Mouse (Mus musculus) heart, postnatal 4 days (tissue): ENCODE data around the gene Cpne7. TPM values are rescaled to one million over a fixed set of nuclear protein-coding genes. Genes with fewer than 3 reads are reported as not detected.

Experiments used
- DNase-seq: peaks from one replicate; pipeline ENCODE4 v3.0.0; 2021
- total RNA-seq, 2 experiments: library from RNA; stranded (reverse); gene quantifications; 2 replicates each; pipeline ENCODE4 v1.2.3; 2021

The Cpne7 gene
- total RNA-seq, 2 experiments from 2014 or later: 0.14 to 0.16 TPM

DNA sequence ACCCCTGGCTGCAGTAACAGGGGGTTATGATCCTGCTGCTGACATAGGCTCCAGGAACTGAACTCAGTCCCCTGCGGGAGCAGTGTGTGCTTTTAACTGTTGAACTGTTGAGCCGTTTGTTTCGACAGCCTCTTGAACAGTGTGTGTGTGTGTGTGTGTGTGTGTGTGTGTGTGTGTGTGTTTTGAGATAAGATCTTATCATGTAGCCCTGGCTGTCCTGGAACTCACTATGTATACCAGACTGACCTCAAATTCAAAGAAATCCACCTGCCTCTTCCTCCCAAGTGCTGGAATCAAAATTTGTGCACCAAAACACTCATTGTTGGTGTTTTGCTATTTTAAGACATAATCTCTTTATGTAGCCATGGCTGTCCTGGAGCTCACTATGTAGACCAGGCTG is 2.5 kb upstream of the Cpne7 start:
- DNase-seq: no peak

DNA sequence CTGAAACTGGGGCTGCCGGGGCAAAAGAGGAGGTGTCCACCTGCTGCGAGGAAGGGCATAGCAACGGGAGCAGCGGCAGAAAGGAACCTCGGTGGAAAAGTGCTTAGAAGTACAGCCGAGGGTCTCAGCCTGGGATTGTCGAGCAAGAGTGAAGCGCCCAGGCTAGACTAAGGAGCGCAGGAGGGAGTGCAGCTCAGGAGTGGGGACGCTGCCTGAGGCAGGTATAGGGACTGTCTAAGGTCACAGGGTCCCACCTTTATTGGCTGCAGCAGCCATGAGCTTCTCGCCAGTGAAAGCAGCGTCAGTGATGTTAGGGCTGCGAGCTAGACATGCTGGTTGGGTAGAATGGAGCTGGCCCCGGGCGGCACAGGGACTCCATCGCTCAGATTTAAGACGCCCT is 570 bp downstream of the Cpne7 start:
- no peak for DNase-seq

DNA sequence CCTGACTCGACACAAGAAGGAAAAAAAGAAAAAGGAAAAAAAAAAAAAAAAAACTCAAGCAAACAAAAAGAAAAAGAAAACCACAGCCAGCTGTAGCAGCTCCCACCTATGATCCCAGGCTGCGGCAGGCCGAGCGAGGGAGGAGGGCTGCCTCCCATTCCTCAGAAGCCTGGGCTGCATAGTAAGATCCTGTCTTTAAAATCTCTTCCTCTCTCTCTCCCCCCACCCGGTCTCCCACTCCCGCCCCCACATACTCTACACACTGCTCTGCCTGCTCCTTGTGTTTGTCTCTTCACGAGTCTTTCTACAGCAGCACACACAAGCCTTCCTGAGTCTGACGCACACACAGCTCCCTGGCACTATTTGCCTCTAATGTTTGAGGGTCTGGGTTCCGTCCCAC is 4.9 kb downstream of the Cpne7 start:
- no peak for DNase-seq

DNA sequence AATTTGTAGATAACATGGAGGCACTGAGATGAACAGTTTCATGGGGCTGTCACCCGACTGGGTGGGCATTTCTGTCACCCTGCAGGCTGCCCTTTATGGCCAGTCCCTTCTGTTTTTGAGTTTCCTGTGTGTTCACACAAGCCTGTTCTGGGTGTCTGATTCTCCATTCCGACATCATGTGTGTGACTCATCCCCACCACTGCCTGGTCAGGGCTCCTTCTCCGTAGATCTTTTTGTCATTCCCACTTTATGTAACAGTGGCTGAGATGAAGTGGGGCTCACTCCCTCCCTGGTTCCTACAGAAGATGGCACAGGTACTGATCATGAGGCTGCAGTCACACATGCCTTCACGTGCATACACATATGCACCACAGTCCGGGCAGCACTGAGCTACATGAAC is 5.5 kb downstream of the Cpne7 start:
- no peak for DNase-seq

DNA sequence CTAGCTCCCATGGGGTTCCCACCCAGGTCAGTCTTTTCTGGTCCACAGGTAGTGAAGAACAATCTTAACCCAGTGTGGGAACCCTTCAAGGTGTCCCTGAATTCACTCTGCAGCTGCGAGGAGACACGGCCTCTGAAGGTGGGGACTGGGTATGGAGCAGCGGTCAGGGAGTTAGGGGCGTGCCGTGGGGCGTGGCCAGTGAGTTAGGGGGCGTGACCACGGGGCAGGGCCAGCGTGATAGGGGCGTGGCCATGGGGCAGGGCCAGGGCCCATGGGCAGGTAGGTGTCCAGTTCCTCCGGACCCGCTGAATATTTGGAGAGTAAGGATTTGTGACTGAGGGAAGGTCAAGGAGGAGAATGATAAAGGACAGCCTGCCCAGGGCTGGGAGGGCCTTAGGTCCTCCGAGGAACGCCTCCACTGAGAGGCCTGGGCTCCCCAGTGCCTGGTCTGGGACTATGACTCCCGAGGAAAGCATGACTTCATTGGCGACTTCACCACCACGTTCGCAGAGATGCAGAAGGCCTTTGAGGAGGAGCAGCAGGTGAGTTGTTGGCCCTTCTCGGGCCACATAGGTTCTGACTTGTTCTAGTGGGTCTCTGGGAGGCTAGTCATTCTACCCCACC is 9.1 kb downstream of the Cpne7 start:
- DNase-seq: peak; percentile 56

DNA sequence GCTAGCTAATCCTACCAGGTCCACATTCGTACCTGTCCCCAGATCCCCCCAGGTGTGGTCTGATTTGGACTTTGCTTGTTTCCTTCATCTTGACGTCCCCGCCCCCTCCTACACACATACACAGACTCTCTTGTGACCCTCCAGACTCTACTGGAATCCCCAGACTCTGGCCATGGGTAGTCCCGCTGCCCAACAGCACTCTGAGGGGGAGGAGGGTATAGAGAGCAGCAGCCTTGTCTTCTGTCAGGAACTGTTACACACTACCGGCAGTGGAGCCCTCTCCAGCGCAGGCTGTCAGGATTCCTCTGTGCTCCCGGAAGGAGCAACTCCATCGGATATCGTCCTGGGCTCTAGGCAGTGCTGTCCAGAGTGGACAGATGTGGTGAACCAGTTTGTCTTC is 13.9 kb downstream of the Cpne7 start:
- DNase-seq: no peak

DNA sequence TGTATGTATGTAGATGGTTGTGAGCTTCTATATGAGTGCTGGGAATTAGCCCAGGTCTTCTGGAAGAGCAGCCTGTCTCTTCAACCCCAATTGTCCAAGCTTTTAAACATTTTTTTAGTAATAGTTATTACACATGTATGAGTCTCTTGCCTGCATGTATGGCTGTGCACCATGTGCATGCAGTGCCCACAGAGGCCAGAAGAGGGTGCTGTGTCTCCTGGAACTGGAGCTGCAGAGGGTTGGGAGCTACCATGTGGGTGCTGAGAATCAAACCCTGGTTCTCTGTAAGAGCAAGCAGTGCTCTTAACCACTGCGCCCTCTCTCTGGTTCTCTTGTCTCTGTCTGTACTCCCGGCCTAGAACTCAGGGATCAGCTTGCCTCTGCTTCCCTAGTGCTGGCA is 15.8 kb downstream of the Cpne7 start:
- DNase-seq: no peak

DNA sequence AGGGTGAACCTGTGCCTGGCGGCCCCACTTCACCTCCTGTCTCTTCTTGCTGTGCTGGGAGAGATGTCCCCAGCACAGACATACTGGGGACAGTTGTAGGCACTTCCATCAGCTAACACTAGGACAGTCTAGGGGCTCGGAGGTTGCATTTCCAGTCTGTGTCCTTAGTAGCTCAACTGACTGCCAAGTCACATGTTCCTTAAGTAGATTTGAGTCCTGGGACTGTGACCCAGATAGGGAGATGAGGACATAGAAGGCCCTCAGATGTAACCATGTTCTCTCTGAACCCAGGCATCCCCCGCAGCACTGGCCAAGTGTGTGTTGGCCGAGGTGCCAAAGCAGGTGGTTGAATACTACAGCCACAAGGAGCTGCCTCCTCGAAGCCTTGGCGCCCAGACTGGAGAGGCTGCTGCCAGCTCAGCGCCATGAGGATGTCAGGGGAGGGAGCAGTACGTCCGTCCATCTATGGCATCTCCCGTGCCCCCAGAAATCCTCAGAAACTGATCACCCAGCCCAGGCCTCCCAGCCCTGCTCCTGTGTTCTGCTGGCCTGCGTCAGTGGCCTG is 17.1 kb downstream of the Cpne7 start:
- DNase-seq: no peak

DNA sequence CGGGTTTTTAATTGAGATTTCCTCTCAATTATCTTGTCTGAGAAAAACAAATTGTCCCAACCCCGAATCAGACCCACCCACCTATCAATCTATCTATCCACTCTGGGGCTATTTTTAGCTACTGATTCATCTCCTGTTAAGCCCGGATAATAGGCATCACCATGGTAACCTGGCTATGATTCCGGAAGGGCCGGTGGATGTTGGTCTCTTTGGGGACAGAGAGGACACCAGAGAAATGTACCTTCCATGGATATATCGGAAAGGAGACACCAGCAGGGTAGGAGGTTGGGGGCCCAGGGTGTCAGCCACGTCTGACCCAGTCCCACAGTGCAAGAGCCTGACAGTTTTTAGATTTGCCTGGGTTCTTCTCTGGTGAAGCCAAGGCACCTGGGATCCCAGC is 18.2 kb downstream of the Cpne7 start:
- no peak for DNase-seq

DNA sequence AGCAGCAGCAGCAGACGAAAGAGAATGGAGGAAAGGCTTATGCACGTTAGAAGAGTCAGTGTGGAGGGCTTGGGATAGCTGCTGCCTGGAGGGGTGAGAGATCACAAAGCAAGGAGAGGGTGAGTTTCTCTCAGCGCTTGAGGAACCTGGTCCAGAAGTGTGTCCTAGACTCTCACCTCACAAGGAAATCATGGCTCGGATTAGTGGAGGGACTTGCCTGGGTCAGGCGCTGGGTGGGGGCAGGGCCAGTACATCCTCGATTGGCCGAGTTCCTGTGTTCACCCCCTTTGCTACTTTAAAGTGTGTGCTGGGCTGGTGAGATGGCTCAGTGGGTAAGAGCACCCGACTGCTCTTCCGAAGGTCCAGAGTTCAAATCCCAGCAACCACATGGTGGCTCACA is 18.6 kb downstream of the Cpne7 start:
- no peak for DNase-seq

DNA sequence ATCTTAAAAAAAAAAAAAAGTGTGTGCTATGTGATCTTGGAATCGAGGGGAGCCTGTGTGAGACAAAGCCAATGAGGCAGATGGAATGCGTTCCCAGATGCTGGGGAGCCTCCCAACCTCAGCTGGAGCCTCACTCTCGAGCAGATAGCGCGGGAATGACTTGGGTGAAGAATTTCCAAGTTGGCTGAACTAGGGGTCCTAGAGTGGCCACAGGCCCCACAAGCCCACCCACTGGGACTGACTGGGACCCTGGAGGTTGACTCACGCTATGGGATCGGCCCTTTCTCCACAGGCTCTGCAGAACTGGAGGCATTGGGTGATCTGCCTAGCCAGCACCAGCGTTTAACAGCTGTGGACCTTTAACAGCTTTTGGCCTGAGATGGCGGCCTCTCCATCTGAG is 19.1 kb downstream of the Cpne7 start:
- DNase-seq: peak; percentile 49

DNA sequence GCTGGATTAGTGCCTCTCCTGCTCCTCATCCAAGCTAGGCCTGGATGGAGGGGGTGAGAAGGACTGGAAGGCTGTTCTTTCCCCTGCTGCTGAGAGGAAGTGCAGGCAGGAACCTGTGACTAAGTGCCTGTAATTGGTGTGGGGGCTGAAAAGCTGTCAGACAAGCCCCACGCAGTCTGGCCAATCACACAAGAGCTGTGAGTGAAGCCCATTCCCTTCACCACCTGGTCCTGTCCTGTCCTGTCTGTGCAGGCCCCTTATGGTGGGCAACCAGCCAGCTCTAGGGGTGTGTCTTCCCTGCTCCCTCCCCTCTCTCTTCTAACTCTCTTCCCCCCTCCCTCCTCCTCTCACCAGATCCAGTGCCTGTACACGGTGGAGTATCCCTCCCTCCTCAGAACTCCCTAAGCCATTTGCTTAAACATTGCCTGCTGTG is 20.5 kb downstream of the Cpne7 start:
- peak; percentile 75 for DNase-seq

DNA sequence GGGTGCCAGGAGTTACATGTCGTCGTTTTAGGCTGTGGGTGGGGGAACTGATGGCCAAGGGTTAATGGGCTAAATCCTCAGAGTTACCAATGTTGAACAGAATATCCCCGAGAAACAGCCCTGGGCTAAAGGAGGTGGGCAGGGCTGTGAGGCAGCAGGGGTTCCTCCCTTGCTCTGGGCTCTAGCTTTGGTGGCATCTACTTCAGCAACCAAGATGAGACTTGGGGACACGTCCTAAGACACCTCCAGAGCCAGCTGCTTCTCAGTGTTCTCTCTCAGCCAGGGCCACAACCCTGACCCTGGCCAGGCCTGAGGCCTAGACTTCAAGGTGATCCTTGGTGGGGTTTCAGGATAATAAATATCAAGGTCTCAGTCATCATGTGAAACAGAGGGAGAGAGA is 21.6 kb downstream of the Cpne7 start:
- DNase-seq: no peak

DNA sequence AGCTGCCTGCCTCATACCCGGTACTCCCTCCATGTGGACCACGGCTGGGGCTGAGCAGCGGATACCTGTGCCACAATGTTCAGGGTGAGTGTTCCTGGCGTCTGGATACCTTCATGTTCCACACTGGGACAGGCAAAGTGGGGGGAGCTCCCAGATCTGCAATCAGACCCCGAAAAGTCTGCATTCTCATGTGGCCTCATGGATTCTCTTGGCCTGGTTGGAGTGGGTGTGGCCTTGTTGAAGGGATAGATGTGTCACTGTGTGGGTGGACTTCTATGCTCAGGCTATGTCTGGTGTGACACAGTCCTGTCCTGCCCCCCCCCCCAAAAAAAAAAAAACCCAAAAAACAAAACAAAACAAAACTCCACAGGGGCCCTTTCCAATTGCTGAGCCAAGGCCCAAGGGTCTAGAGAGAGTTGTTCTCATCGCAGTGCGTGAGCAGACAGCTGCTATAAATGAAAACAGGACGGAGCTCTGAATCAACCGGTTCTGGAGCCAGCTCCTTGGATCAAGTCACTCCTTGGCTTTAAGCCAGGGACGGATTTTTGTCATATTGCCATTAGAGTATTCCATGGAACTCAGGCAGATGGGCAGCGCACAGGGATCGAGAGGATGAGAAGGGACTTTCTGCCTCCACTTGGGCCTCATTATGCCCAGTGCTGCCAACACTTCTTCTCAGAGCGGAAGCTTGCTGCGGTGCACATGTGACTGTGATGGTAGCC is 24.7 kb downstream of the Cpne7 start:
- DNase-seq: peak; percentile 92

DNA sequence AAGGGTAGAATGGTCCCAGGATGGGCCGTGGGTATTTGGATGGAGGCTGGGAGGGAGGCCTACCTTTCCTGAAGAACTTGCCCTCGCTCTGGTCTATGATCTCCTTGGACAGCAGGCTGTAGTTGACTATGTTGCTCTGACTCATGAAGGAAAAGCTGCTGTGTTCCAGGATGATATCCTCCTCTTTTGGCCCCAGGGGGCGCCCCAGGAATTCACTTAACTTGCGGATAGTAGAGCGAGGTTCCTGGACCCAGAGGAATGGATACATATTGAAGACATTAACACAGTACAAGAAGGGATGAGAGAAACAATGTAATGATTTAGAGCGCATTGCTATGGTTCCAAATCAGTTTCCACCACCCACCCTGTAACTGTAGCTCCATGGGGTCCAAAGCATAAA is 28.1 kb downstream of the Cpne7 start:
- peak; percentile 59 for DNase-seq

DNA sequence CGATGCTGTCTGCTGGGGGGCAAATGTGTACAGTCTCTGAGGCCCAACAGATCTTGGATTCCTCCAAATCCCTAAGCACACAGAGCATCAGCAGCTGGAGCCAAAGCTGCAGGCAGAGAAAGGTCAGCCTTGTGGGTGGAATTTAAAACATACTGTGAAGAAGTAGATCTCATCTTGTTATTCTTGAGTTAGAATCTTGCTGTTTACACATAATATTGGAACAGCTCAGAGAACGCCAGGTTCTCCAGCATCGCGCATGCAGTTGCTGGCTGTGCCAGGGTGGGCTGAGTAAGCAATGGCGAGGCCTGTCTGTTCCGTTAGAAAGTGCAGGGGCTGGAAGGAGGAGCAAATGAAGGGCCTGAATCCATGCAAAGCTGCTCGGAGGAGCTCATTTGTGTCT is 29.2 kb downstream of the Cpne7 start:
- DNase-seq: no peak

DNA sequence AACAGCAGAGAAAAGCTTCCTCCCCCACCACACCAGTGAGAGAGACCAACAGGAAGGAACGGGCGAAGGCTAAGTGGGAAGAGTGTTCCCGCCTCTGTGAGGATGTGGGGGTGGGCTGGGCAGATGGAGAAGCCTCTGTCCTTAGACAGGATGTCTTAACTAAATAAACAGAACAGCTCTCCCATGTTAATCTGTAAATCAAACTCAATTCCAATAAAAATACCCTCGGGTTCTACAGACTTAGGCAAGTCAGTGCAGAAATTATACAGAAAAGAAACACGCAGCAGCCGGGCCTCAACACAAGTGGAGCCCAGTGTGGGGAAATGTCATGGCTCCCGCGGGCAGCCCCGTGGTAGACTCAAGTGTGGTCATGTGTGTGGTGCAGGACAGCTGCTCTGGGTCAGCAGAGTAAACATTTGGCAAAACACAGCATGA is 33.6 kb downstream of the Cpne7 start:
- peak; percentile 52 for DNase-seq

DNA sequence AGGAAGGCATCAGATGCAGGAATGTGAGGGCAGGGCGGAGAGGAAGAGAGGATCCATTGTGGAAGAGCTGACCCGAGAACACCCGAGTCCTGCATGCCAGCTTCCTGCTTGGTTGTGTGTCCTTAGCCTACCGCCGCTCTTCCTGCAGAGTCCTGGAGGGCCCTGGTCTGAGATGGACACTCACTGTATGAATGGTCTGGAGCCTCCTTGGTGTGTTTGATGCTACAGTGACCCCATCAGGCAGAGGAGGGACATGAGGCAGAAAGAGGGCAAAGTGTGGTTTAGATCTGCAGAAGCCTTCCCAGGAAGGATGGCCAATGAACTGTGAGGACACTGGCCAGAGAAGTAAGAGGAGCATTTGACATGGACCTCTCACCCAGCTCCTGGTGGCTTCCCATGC is 38.0 kb downstream of the Cpne7 start:
- peak; percentile 44 for DNase-seq

DNA sequence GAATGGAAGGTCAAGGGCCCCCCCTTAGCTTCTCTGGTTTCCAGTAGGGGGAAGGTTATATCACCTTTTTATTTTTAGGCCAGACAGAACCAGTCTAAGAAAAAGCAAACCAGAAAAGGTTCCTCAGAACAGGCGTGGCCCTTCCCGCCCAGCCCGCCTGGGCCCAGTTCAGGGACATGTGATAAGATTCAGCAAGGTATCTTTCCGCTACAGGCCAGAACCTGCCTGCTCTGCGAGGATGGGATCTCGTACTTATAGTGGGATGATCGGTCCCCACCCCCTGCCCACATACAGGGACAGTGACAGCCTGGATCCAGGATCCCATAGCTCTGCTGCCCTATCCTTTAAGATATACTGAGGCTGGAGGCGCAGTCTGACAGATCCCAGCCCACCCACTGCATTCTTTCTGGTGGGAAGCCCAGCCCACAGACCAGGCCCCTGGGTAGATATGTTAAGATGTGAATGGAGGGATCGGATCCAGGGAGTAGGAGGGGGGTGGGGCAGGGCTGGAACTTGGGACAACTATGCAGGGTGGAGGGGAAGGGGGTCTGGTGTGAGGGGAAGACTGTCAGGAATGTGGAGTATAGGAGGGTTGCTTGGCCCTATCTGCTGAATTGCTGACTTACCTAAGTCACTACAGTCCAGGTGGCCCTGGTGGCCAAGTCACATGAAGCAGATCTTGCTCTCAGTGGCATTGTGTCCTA is 39.0 kb downstream of the Cpne7 start:
- no peak for DNase-seq

DNA sequence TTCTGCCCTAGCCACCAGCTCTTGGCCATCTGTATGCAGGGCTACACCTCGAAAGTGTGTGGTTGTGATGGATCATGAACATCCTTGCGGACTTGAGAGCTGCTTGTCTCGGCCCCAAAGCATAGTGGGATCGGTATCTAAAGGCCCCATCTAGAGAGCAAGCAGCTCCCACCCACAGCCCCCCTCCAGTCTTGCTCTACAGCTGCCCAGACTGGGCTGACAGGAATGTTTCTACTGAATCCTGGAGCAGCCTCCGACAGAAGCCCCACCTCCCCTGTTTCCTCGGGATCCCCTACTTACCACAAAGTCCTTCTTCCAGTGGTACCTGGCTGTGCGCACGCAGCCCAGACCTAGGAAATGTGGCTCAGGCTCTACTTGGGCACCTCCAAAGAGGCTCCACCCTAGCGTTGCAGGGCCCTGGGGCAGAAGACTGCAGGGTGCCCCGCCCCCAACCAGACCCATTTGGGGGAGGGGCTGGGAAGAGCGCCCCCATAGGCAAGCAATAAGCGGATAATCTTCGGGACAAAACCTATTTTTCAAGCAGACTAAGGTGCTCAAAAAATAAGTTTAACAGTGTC is 40.8 kb downstream of the Cpne7 start, which contains the start of gene Sult5a1:
TSS of gene Sult5a1 (minus strand) at position 428 of the 578 bp plus-strand sequence.
- DNase-seq: no peak

DNA sequence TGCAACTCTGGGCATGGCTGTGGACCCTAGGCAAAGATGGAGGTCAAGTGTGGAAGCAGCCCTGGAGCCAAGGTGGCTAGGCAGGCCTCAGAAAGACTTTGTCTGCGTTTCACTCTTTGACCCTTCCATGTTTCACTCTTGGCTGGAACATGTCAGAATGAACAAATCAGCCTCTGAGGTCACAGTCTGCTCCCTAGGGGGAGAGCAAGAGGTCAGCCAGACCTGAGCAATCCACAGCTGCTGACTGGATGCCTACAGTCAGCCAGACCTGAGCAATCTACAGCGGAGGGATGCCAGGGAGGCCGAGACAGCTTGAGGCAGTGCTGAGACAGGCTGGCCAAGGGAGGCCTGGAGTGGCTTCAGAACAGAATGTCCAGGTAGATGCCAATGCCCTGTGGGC is 64.2 kb downstream of the Cpne7 start:
- DNase-seq: peak; percentile 50
